Mouse (Mus musculus): ENCODE data around the gene Sec14l1. TPM values are rescaled to one million over a fixed set of nuclear protein-coding genes. Genes with fewer than 3 reads are reported as not detected.

Sec14l1 gene
- polyA plus RNA-seq, 1 experiment from 2014 or later: 57.6 TPM

GRCm38 (mm10) chr11:117169088-117169635 is 54.2 kb downstream of the Sec14l1 start:
- no peak overlapping the region for H3K4me3 ChIP-seq
- H3K9me3 ChIP-seq: no peaks in the 10 kb centered on the region
- no peak overlapping the region for H3K9ac ChIP-seq
- WGBS: 88% methylated on average over 11 of the region's 11 CpGs
- no peak overlapping the region for H3K27ac ChIP-seq (replicated peaks)
- H3K36me3 ChIP-seq: no peaks in the 10 kb centered on the region
- H3K4me1 ChIP-seq (replicated peaks): peaks cover 15% of the 10 kb centered on the region
- no peak for ATAC-seq (ENCODE audit: low read depth)
- no peaks in the 10 kb centered on the region for H3K27me3 ChIP-seq
- no peak overlapping the region for H3K4me2 ChIP-seq

DNA sequence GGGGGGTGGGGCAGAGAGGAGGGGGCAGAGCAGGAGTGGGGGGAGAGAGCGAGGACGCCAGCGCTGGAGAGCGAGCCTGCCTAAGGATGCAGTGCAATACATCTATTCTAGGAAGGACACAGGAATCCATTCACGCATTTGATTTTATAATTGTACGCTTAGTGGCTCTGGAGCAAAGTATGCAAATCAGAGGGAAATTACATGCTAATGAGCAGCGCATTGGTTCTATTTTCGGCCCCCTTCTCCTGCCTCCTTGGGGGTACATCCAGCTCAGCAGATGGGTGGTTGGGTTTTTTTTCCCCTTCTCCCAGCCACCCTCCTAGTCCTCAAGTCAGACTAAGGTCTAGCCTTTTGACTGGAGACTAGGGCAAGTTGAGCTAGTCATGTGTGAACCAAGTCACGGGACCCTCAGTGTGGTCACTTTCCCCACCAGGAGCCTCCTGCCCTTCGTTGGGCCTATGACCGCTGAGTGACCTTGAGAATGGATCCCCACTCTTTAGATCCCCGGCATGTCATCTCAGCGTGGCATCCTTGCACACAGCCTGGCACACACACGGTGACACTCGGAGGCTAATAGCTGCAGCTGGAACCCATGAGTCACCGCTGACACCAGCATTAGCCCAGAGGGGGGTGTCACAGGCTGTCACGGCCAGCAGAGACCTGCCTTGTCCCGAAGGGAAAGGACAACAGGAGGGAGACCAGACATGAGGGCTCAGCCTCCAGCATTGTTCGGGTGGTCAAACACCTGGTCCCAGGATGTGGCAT is 55.0 kb downstream of the Sec14l1 start:
- ATAC-seq (ENCODE audit: low read depth): no peak
- H3K27me3 ChIP-seq: no peaks in the 10 kb centered on the region
- peaks cover 23% of the 10 kb centered on the region for H3K4me1 ChIP-seq (replicated peaks)
- no peak overlapping the region for H3K4me2 ChIP-seq
- WGBS: 72% methylated on average over 19 of the region's 19 CpGs
- no peak overlapping the region for H3K9ac ChIP-seq
- no peak overlapping the region for H3K27ac ChIP-seq (replicated peaks)
- H3K9me3 ChIP-seq: no peaks in the 10 kb centered on the region
- H3K36me3 ChIP-seq: no peaks in the 10 kb centered on the region
- no peak overlapping the region for H3K4me3 ChIP-seq

- peaks cover 34% of the 10 kb centered on the region for H3K4me1 ChIP-seq (replicated peaks)
- H3K27ac ChIP-seq (replicated peaks): peak overlapping the region; percentile 69
- 39% methylated on average over 18 of the region's 18 CpGs for WGBS
- peak overlapping the region; percentile 56 for H3K9ac ChIP-seq
- no peaks in the 10 kb centered on the region for H3K36me3 ChIP-seq
- peak overlapping the region; percentile 16 for H3K4me3 ChIP-seq
- ATAC-seq (ENCODE audit: low read depth): no peak
- peak overlapping the region; percentile 45 for H3K4me2 ChIP-seq
- no peaks in the 10 kb centered on the region for H3K9me3 ChIP-seq
- no peaks in the 10 kb centered on the region for H3K27me3 ChIP-seq
These were observed 59.3 kb downstream of the Sec14l1 start for GRCm38 (mm10) chr11:117174098-117174892.

- Histone ChIP-seq H3K4me3 (peak overlapping the region; percentile 16), H3K4me1 (replicated peaks) (peaks cover 31% of the 10 kb centered on the region), H3K27ac (replicated peaks) (peak overlapping the region; percentile 69), H3K4me2 (peak overlapping the region; percentile 45), H3K9me3 (peaks cover under 1% of the 10 kb centered on the region), H3K27me3 (no peaks in the 10 kb centered on the region), H3K36me3 (no peaks in the 10 kb centered on the region), H3K9ac (peak overlapping the region; percentile 56)
- ATAC-seq (ENCODE audit: low read depth): no peak
- WGBS: 43% methylated on average over 15 of the region's 15 CpGs
These were observed 60.0 kb downstream of the Sec14l1 start for GRCm38 (mm10) chr11:117174924-117175323.

GRCm38 (mm10) chr11:117175472-117175871 is 60.5 kb downstream of the Sec14l1 start:
- H3K4me1 ChIP-seq (replicated peaks): peaks cover 27% of the 10 kb centered on the region
- WGBS: 68% methylated on average over 12 of the region's 12 CpGs
- H3K27me3 ChIP-seq: no peaks in the 10 kb centered on the region
- peak overlapping the region; percentile 69; the same call in 1 of the 2 replicates for H3K27ac ChIP-seq (replicated peaks)
- no peaks in the 10 kb centered on the region for H3K36me3 ChIP-seq
- H3K9ac ChIP-seq: no peak overlapping the region
- no peak overlapping the region for H3K4me3 ChIP-seq
- peaks cover 3% of the 10 kb centered on the region for H3K9me3 ChIP-seq
- ATAC-seq (ENCODE audit: low read depth): no peak
- H3K4me2 ChIP-seq: peak overlapping the region; percentile 45; the same call in 1 of the 2 replicates

- no peak for ATAC-seq (ENCODE audit: low read depth)
These were observed 61.3 kb downstream of the Sec14l1 start for GRCm38 (mm10) chr11:117176304-117176703.

DNA sequence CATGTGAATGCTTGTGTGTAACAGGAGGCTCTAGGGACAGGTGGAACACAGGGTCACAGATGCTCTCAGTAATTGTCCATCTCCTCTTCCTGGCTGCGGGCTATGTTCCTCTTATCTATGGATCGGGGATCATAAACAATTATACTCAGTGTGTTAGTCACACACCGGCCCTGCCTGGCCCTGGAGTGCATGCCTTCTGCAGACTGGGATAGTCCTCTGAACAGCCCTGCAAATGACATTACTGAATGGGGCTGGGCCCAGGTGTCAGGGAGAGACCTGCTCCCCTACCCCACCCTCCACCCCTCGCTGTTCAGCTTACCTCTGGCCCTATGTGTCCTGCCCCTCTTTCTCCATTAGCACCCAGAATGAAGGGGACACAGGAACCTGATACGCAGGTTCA is 61.9 kb downstream of the Sec14l1 start:
- peak; percentile 40; the same call in 1 of the 2 replicates for ATAC-seq (ENCODE audit: low read depth)
- 68% methylated on average over 5 of the region's 5 CpGs for WGBS
- H3K27me3 ChIP-seq: no peaks in the 10 kb centered on the region
- H3K36me3 ChIP-seq: no peaks in the 10 kb centered on the region
- 0 out of 2 replicates have a peak overlapping the region, but pooled peaks have one; percentile 6 for H3K27ac ChIP-seq (replicated peaks)
- peaks cover 27% of the 10 kb centered on the region for H3K4me1 ChIP-seq (replicated peaks)
- H3K4me3 ChIP-seq: no peak overlapping the region
- H3K4me2 ChIP-seq: no peak overlapping the region
- peaks cover 15% of the 10 kb centered on the region for H3K9me3 ChIP-seq
- no peak overlapping the region for H3K9ac ChIP-seq

More at GRCm38 (mm10) chr11:117176304-117176703, 61.3 kb downstream of the Sec14l1 start:
- Histone ChIP-seq H3K4me3 (no peak overlapping the region), H3K9ac (no peak overlapping the region), H3K27me3 (no peaks in the 10 kb centered on the region), H3K36me3 (no peaks in the 10 kb centered on the region), H3K4me2 (no peak overlapping the region), H3K9me3 (peaks cover 9% of the 10 kb centered on the region), H3K27ac (replicated peaks) (no peak overlapping the region), H3K4me1 (replicated peaks) (peaks cover 27% of the 10 kb centered on the region)
- WGBS: 38% methylated on average over 5 of the region's 5 CpGs

GRCm38 (mm10) chr11:117177303-117177979 is 62.5 kb downstream of the Sec14l1 start:
- Histone ChIP-seq H3K36me3 (no peaks in the 10 kb centered on the region), H3K4me2 (no peak overlapping the region), H3K4me3 (no peak overlapping the region), H3K27me3 (no peaks in the 10 kb centered on the region), H3K9me3 (peaks cover 21% of the 10 kb centered on the region), H3K4me1 (replicated peaks) (peaks cover 27% of the 10 kb centered on the region), H3K27ac (replicated peaks) (0 out of 2 replicates have a peak overlapping the region, but pooled peaks have one; percentile 6), H3K9ac (no peak overlapping the region)
- ATAC-seq (ENCODE audit: low read depth): peak; percentile 84; the same call in 1 of the 2 replicates
- 57% methylated on average over 8 of the region's 11 CpGs for WGBS

DNA sequence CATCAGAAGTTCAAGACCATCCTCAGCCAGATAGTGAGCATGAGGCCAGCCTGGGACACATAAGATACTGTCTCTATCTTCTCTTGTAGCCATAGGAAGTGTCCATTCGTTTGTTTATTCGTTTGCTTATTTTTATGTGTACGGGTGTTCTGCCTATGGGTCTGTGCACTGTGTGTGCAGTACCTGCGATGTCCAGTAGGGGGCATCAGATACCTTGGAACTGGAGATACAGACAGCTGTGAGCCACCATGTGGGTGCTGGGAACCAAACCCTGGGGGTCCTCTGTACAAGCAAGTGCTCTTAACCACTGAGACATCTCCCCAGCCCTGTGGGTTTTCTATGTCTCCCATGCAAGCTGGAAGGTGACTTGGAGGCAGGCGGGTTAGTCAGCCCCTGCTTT is 64.9 kb downstream of the Sec14l1 start:
- H3K27ac ChIP-seq (replicated peaks): no peak overlapping the region
- H3K4me3 ChIP-seq: no peak overlapping the region
- 76% methylated on average over 5 of the region's 5 CpGs for WGBS

GRCm38 (mm10) chr11:117182808-117183207 is 67.8 kb downstream of the Sec14l1 start:
- peaks cover 6% of the 10 kb centered on the region for H3K4me1 ChIP-seq (replicated peaks)
- no peaks in the 10 kb centered on the region for H3K36me3 ChIP-seq
- no peak overlapping the region for H3K4me3 ChIP-seq
- no peak overlapping the region for H3K9ac ChIP-seq
- no peak for ATAC-seq (ENCODE audit: low read depth)
- no peak overlapping the region for H3K27ac ChIP-seq (replicated peaks)
- no peak overlapping the region for H3K4me2 ChIP-seq
- peaks cover 23% of the 10 kb centered on the region for H3K9me3 ChIP-seq
- WGBS: 89% methylated on average over 3 of the region's 3 CpGs
- H3K27me3 ChIP-seq: no peaks in the 10 kb centered on the region

More for the DNA sequence above, 64.9 kb downstream of the Sec14l1 start:
- Histone ChIP-seq H3K27me3 (no peaks in the 10 kb centered on the region), H3K9me3 (peaks cover 23% of the 10 kb centered on the region), H3K4me2 (no peak overlapping the region), H3K4me1 (replicated peaks) (peaks cover 11% of the 10 kb centered on the region), H3K36me3 (no peaks in the 10 kb centered on the region), H3K9ac (no peak overlapping the region)
- no peak for ATAC-seq (ENCODE audit: low read depth)

- ATAC-seq (ENCODE audit: low read depth): no peak
- Histone ChIP-seq H3K36me3 (no peaks in the 10 kb centered on the region), H3K9me3 (peaks cover 23% of the 10 kb centered on the region), H3K4me2 (no peak overlapping the region), H3K4me3 (no peak overlapping the region), H3K9ac (no peak overlapping the region), H3K27me3 (no peaks in the 10 kb centered on the region), H3K4me1 (replicated peaks) (peaks cover 6% of the 10 kb centered on the region), H3K27ac (replicated peaks) (no peak overlapping the region)
- 84% methylated on average over 3 of the region's 3 CpGs for WGBS
These were observed 68.3 kb downstream of the Sec14l1 start for GRCm38 (mm10) chr11:117183299-117183698.
